Mouse (Mus musculus) brain, embryonic 14.5 days (tissue): ENCODE data around the gene Dgkd. TPM values are rescaled to one million over a fixed set of nuclear protein-coding genes. Genes with fewer than 3 reads are reported as not detected.

ENCODE experiments used
- DNase-seq: peaks from one replicate; pipeline ENCODE4 v3.0.0-alpha.2; 2011; ENCODE audit warnings: low read depth
- CTCF ChIP-seq: fragments of 200-500 bp; IDR thresholded peaks from 2 replicates; pipeline ENCODE4 v1.5.1; 2012; ENCODE audit warnings: inconsistent platforms, mild to moderate bottlenecking, moderate library complexity, borderline replicate concordance; ENCODE audit not compliant: insufficient read depth, insufficient read length; ENCODE audit errors: extremely low read depth
- POLR2A ChIP-seq: fragments of 200-500 bp; IDR thresholded peaks from 2 replicates; pipeline ENCODE4 v1.6.1; 2012; ENCODE audit warnings: mild to moderate bottlenecking, inconsistent platforms, borderline replicate concordance; ENCODE audit not compliant: poor library complexity, insufficient read depth, insufficient read length, severe bottlenecking; ENCODE audit errors: extremely low read depth
- polyA plus RNA-seq: library from polyadenylated mRNA; depleted of rRNA; stranded (reverse); fragments of >200 nt; gene quantifications from 2 replicates; pipeline ENCODE4 v1.2.3, GENCODE M21; 2012

The Dgkd gene
- polyA plus RNA-seq, 1 experiment = 54.6 TPM

- TF ChIP-seq POLR2A = no peak
- TF ChIP-seq CTCF = no peak
- no peak for DNase-seq
These were observed 20.0 kb downstream of the Dgkd start for GRCm38 (mm10) chr1:87873081-87873480.

GRCm38 (mm10) chr1:87876065-87876464, 23.0 kb downstream of the Dgkd start:
- TF ChIP-seq CTCF (no peak), POLR2A (no peak)
- no peak for DNase-seq

- DNase-seq = peak; percentile 43
- no peak for TF ChIP-seq POLR2A
- no peak for TF ChIP-seq CTCF
These were observed 24.6 kb downstream of the Dgkd start for GRCm38 (mm10) chr1:87877552-87878283.

- no peak for DNase-seq
- TF ChIP-seq POLR2A = no peak
- TF ChIP-seq CTCF = no peak
These were observed 25.9 kb downstream of the Dgkd start for GRCm38 (mm10) chr1:87879034-87879433.

- TF ChIP-seq POLR2A = no peak
- TF ChIP-seq CTCF = no peak
- peak; percentile 83 for DNase-seq
These were observed 26.6 kb downstream of the Dgkd start for GRCm38 (mm10) chr1:87879494-87880325.

- TF ChIP-seq POLR2A (no peak), CTCF (no peak)
These were observed 27.2 kb downstream of the Dgkd start for GRCm38 (mm10) chr1:87880326-87880627.

GRCm38 (mm10) chr1:87880856-87881255, 27.8 kb downstream of the Dgkd start:
- TF ChIP-seq POLR2A (no peak), CTCF (no peak)
- no peak for DNase-seq

More at GRCm38 (mm10) chr1:87880326-87880627, 27.2 kb downstream of the Dgkd start:
- DNase-seq = no peak

- no peak for TF ChIP-seq CTCF
- no peak for TF ChIP-seq POLR2A
- DNase-seq = no peak
These were observed 28.6 kb downstream of the Dgkd start for GRCm38 (mm10) chr1:87881726-87882125.

- no peak for DNase-seq
- no peak for TF ChIP-seq POLR2A
- no peak for TF ChIP-seq CTCF
These were observed 29.5 kb downstream of the Dgkd start for GRCm38 (mm10) chr1:87882554-87882953.

- DNase-seq = no peak
- TF ChIP-seq CTCF (no peak), POLR2A (no peak)
These were observed 37.9 kb downstream of the Dgkd start for GRCm38 (mm10) chr1:87890960-87891359.

- DNase-seq = no peak
- TF ChIP-seq POLR2A (no peak), CTCF (no peak)
These were observed 38.5 kb downstream of the Dgkd start for GRCm38 (mm10) chr1:87891634-87892033.
